Mouse (Mus musculus) layer of hippocampus, adult 2 months (tissue): ENCODE measurements around the gene Gm11437. TPM values are rescaled to one million over a fixed set of nuclear protein-coding genes. Genes with fewer than 3 reads are reported as not detected.
A peak's percentile ranks its signal among the peaks of the same experiment; 100 is the strongest.

Experiments used
- DNase-seq, 2 experiments: peaks; one replicate each; pipeline ENCODE4 v3.0.0; 2022; ENCODE audit warnings: low spot score in 2 of 2
- H3K27ac ChIP-seq: fragments of 200-600 bp; 2 replicates; pipeline ENCODE4 v1.8.1; 2022
- H3K4me3 ChIP-seq: fragments of 200-600 bp; 2 replicates; pipeline ENCODE4 v1.8.1; 2022; ENCODE audit warnings: mild to moderate bottlenecking
- CTCF ChIP-seq: fragments of 200-600 bp; conservative IDR thresholded peaks from 2 replicates; pipeline ENCODE4 v1.8.1; 2022; ENCODE audit warnings: antibody characterized with exemption, mild to moderate bottlenecking, moderate library complexity
- total RNA-seq, 2 experiments: library from RNA; stranded (reverse); gene quantifications; 2 replicates each; pipeline ENCODE4 v1.2.3; 2021

Gm11437 gene
- total RNA-seq, 2 experiments from 2014 or later: not detected

DNA sequence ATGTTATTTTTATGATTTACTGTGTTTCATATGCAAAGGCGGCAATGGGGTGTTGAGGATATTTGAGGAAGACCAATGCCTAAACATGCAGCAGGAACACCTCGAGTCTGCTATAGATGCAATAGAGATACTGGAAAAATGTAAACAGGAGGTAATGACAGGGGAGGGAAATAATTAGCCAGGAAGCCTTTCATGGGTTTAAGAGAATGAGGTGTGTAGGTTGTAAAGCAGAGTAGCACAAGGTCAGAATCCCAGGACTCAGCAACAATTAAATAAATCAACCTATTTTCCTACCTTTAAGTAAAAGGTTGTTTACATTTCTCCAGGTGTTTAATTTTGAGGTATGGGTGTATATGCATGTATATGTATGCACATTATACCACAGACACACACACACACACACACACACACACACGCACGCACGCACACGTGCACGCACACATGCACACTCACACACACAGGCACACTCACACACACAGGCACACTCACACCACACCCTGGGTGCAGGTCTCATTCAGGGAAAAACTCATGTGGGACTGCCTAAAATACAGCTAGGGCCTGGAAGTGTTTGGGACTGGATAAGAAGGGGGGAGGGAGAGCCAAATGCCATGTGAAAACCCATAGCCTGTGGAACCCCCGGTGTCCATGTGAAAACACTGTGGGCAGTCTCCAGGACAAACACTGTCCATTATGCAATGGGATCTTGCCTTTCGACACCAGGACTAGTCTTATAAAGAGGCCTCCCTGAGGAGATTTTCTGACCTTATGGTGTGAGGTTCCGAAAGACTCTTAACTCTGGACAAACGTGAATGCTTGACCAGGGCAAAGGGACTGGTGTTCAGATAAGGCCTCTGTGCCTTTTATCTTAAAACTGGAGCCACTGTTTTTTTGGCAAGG, 5.5 kb upstream of the Gm11437 start:
- Histone ChIP-seq H3K27ac (no peak overlapping the region), H3K4me3 (no peak overlapping the region)
- TF ChIP-seq CTCF: no peak
- no peak for DNase-seq

- H3K27ac ChIP-seq: peak overlapping the region; percentile 46; the same call in 1 of the 2 replicates
Observed at GRCm38 (mm10) chr11:84168701-84169288, 1.5 kb upstream of the Gm11437 start.

GRCm38 (mm10) chr11:84164561-84164960, 2.7 kb downstream of the Gm11437 start:
- Histone ChIP-seq H3K27ac (no peak overlapping the region), H3K4me3 (no peak overlapping the region)
- TF ChIP-seq CTCF: no peak
- DNase-seq: no peak

More at GRCm38 (mm10) chr11:84168701-84169288, 1.5 kb upstream of the Gm11437 start:
- peak; percentile 29 to 44 for DNase-seq
- TF ChIP-seq CTCF: peak; percentile 83
- H3K4me3 ChIP-seq: peak overlapping the region; percentile 31; the same call in 1 of the 2 replicates

DNA sequence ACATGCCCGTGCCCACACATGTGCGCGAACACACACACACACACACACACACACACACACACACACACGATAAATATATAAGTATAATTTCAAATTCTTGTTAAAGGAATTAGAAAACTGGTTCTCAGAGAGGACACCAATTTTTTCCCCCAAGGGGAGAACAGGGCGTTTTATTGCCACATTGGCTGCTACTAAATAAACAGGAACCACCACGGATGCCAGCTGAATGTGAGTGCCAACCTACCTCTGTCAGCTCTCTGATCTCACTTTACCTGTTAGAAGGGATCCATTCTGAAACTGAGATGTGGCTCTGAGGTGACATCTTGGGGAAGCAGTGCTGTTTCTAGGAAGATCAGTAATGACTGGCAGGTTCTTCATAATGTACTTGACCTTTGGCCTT, 3.2 kb downstream of the Gm11437 start:
- H3K27ac ChIP-seq: no peak overlapping the region
- DNase-seq: no peak
- H3K4me3 ChIP-seq: no peak overlapping the region
- no peak for TF ChIP-seq CTCF

DNA sequence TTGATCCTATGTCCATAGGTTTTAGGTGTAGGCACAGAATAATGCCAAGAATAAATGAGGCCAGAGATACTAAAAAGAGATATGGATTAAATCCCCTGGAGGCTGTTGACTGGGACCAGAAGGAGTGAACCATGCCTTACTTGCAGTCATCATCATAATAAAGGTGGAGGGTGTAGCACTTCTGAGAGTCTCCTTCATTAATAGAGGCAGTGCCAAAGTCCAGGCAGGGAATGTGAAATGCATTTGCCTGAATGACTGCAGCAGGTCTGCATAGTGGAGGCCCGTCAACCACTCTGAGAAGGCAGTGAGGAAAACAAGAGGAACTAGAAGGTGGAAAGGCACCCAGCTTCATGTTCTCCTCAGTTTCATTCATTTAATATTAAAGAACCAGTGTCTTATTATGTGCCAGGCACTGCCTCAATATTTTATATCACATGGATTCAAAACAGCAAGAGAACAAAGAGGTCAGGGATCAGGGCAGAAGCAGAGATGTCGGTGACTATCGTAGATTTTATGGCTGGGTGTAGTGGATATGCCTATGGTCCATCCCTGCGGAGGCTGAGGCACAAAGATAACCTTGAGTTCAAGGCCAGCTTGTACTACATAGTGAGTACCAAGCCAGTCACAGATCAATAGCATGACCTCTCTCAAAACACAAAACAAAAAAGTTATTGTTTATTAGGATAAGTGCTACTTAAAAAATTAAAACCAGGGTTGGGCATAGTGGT, 10.6 kb downstream of the Gm11437 start:
- no peak for TF ChIP-seq CTCF
- DNase-seq: no peak
- no peak overlapping the region for H3K4me3 ChIP-seq
- no peak overlapping the region for H3K27ac ChIP-seq

- peak; percentile 67 for TF ChIP-seq CTCF
- DNase-seq: no peak
Observed at GRCm38 (mm10) chr11:84150884-84151283, 16.4 kb downstream of the Gm11437 start.

GRCm38 (mm10) chr11:84146081-84146480, 21.2 kb downstream of the Gm11437 start:
- Histone ChIP-seq H3K27ac (no peak overlapping the region), H3K4me3 (no peak overlapping the region)
- no peak for DNase-seq
- no peak for TF ChIP-seq CTCF

More at GRCm38 (mm10) chr11:84150884-84151283, 16.4 kb downstream of the Gm11437 start:
- H3K27ac ChIP-seq: no peak overlapping the region
- no peak overlapping the region for H3K4me3 ChIP-seq

- Histone ChIP-seq H3K4me3 (no peak overlapping the region), H3K27ac (no peak overlapping the region)
- no peak for TF ChIP-seq CTCF
- no peak for DNase-seq
Observed at GRCm38 (mm10) chr11:84145201-84145798, 22.0 kb downstream of the Gm11437 start.

GRCm38 (mm10) chr11:84141752-84142151, 25.5 kb downstream of the Gm11437 start:
- peak in 1 of 2 experiments; percentile 64 for DNase-seq
- H3K4me3 ChIP-seq: no peak overlapping the region

GRCm38 (mm10) chr11:84136453-84136852, 30.8 kb downstream of the Gm11437 start:
- TF ChIP-seq CTCF: no peak
- H3K27ac ChIP-seq: no peak overlapping the region
- H3K4me3 ChIP-seq: no peak overlapping the region
- DNase-seq: no peak

More at GRCm38 (mm10) chr11:84141752-84142151, 25.5 kb downstream of the Gm11437 start:
- peak; percentile 90 for TF ChIP-seq CTCF
- no peak overlapping the region for H3K27ac ChIP-seq

DNA sequence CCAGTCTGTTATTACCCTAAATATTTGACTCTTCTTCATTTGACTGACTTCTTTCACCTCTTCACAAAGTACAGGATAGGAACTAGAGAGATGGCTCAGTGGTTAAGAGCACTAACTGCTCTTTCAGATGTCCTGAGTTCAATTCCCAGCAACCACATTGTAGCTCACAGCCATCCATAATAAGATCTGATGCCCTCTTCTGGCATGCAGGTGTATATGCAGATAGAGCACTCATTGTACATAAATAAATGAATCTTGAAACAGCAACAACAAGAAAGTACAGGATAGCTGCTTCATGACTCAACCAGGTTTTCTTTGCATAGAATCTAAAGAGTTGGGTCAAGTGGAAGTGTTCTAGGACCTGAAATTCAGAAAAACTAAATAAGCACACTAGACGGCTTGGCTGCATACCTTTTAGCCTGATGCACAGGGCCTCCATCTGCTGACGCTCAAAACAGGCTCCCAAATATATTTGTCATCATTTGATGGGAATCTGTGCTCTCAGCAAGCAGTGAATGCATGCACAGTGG, 32.9 kb downstream of the Gm11437 start:
- Histone ChIP-seq H3K4me3 (no peak overlapping the region), H3K27ac (no peak overlapping the region)
- DNase-seq: no peak
- peak; percentile 47 for TF ChIP-seq CTCF

- peak overlapping the region; percentile 88 for H3K27ac ChIP-seq
- TF ChIP-seq CTCF: no peak
- no peak for DNase-seq
- H3K4me3 ChIP-seq: peak overlapping the region; percentile 81
Observed at GRCm38 (mm10) chr11:84129799-84130185, 37.5 kb downstream of the Gm11437 start.
